Mouse (Mus musculus) limb, embryonic 12.5 days (tissue): Measurements from ENCODE around the gene Pih1d1. TPM values are rescaled to one million over a fixed set of nuclear protein-coding genes. Genes with fewer than 3 reads are reported as not detected.

Experiments
- ATAC-seq: fragments of 200-750 bp; cut with Nextera tagmentation; 2 replicates; pipeline ENCODE4 v1.8.0; 2017; ENCODE audit warnings: low read depth, moderate TSS enrichment; ENCODE audit not compliant: insufficient number of reproducible peaks, insufficient read depth, low FRiP score, low TSS enrichment
- H3K27ac ChIP-seq: fragments of 300-500 bp; sonication (generic); 2 replicates; pipeline ENCODE4 v1.5.1; 2016; ENCODE audit warnings: mild to moderate bottlenecking, moderate library complexity
- H3K27me3 ChIP-seq: fragments of 300-500 bp; sonication (generic); 2 replicates; pipeline ENCODE4 v1.6.1; 2016; ENCODE audit warnings: mild to moderate bottlenecking, moderate library complexity
- H3K36me3 ChIP-seq: fragments of 300-500 bp; sonication (generic); 2 replicates; pipeline ENCODE4 v1.6.1; 2016; ENCODE audit warnings: mild to moderate bottlenecking, moderate library complexity
- H3K4me1 ChIP-seq: fragments of 300-500 bp; sonication (generic); replicated peaks from 2 replicates; pipeline ENCODE4 v1.6.1; 2016
- H3K4me2 ChIP-seq: fragments of 300-500 bp; sonication (generic); 2 replicates; pipeline ENCODE4 v1.6.1; 2016; ENCODE audit warnings: mild to moderate bottlenecking, moderate library complexity
- H3K4me3 ChIP-seq: fragments of 300-500 bp; sonication (generic); replicated peaks from 2 replicates; pipeline ENCODE4 v1.5.1; 2016; ENCODE audit warnings: mild to moderate bottlenecking
- H3K9ac ChIP-seq: fragments of 300-500 bp; sonication (generic); replicated peaks from 2 replicates; pipeline ENCODE4 v1.6.1; 2016; ENCODE audit warnings: mild to moderate bottlenecking, moderate library complexity
- H3K9me3 ChIP-seq: fragments of 300-500 bp; sonication (generic); 2 replicates; pipeline ENCODE4 v1.6.1; 2016; ENCODE audit warnings: mild to moderate bottlenecking, moderate library complexity
- WGBS: fragments of 180-500 bp; shearing (Covaris S2); methylation state at CpG from one replicate; pipeline ENCODE4 v1.1.7; 2016; 5-methylcytosine and 5-hydroxymethylcytosine counted together
- polyA plus RNA-seq: library from polyadenylated mRNA; unstranded; fragments of >200 nt; fragmentation: Nextera tagmentation; extraction: Ambion mirVana; gene quantifications from 2 replicates; pipeline ENCODE4 v1.2.1, GENCODE M21; 2016

The Pih1d1 gene
- polyA plus RNA-seq, 1 experiment from 2014 or later: 93.0 TPM

GRCm38 (mm10) chr7:45160866-45161265 is 6.8 kb downstream of the Pih1d1 start:
- Histone ChIP-seq H3K27me3 (peaks cover 36% of the 10 kb centered on the region), H3K4me1 (peaks cover 15% of the 10 kb centered on the region; the same call in 1 of the 2 replicates), H3K4me3 (no peak overlapping the region), H3K36me3 (peaks cover 44% of the 10 kb centered on the region), H3K27ac (no peak overlapping the region), H3K4me2 (no peak overlapping the region), H3K9ac (no peak overlapping the region), H3K9me3 (no peaks in the 10 kb centered on the region)
- no peak for ATAC-seq
- WGBS: 96% methylated on average over 3 of the region's 3 CpGs

DNA sequence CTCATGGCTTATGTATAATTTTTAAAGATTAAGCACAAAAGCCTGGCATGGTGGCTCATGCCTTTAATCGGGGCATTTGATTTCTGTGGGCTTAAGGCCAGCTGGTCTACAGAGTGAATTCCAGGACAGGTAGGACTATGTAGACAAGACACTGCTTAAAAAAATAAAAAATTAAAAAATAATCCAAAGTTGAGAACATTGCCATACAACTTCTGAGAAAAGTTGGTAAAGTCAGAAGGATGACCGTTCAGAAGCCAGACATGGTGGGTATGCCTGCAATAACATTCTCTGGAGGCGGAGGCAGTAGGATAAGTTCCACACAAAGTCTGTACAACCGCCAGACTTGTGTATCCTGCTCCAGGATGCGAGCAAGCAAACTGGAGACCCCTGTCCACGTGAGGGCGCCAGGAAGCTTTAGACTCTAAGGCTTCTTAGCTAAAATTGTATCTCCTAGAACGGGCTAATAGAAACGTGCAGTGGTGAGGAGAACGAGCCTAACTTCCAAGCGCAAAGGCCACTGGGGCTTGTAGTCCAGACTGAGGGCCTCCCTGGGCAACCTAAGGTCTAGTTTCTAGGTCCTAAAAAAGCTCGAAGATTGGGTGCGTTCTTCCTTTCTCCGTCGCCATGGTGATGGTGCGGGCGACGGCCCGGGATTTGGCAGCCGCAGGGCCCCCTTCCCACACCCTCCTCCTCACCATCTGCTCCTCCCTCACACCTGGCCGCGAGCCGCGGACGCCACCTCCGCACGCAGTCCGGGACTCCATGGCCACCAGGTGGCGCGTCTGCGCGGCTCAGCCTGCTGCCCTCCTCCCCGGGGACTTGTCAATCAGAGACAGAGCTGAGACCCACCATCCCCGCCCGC is 7.7 kb downstream of the Pih1d1 start:
- Histone ChIP-seq H3K36me3 (peaks cover 39% of the 10 kb centered on the region), H3K27me3 (peaks cover 46% of the 10 kb centered on the region), H3K4me3 (peak overlapping the region; percentile 40), H3K9me3 (peaks cover 2% of the 10 kb centered on the region; the same call in 1 of the 2 replicates), H3K27ac (no peak overlapping the region), H3K4me1 (peaks cover 15% of the 10 kb centered on the region; the same call in 1 of the 2 replicates), H3K4me2 (peak overlapping the region; percentile 70), H3K9ac (no peak overlapping the region; the same call in 1 of the 2 replicates)
- peak; percentile 88 for ATAC-seq
- WGBS: 4% methylated on average over 35 of the region's 35 CpGs

DNA sequence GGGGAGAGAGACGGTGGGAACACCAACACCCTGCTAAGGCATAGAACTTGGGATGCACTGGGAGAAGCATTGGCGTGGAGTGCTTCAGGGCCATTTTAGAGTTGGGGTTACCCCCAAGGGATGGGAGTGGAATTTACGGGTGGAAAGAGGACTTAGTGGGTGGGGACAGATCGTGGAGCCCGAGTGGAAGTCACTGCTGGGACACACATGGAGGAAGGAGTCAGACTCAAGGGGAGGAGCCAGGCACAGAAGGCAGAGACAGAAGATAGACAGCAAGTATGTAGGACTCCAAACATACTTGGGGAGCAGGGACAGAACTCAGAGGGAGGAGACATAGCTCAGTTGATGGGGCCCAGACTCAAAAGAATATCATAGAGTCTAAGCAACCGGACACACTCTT is 8.4 kb downstream of the Pih1d1 start:
- Histone ChIP-seq H3K27me3 (peaks cover 53% of the 10 kb centered on the region), H3K36me3 (peaks cover 33% of the 10 kb centered on the region), H3K27ac (no peak overlapping the region), H3K4me1 (peaks cover 15% of the 10 kb centered on the region; the same call in 1 of the 2 replicates), H3K9me3 (peaks cover 3% of the 10 kb centered on the region; the same call in 1 of the 2 replicates), H3K4me2 (peak overlapping the region; percentile 70), H3K4me3 (peak overlapping the region; percentile 40), H3K9ac (no peak overlapping the region; the same call in 1 of the 2 replicates)
- WGBS: 28% methylated on average over 6 of the region's 6 CpGs
- ATAC-seq: peak; percentile 48

- H3K4me2 ChIP-seq: peak overlapping the region; percentile 70; the same call in 1 of the 2 replicates
- H3K4me1 ChIP-seq: peaks cover 15% of the 10 kb centered on the region; the same call in 1 of the 2 replicates
- H3K4me3 ChIP-seq: no peak overlapping the region
- H3K36me3 ChIP-seq: peaks cover 27% of the 10 kb centered on the region
- peaks cover 3% of the 10 kb centered on the region; the same call in 1 of the 2 replicates for H3K9me3 ChIP-seq
- H3K27me3 ChIP-seq: peaks cover 58% of the 10 kb centered on the region
- H3K9ac ChIP-seq: no peak overlapping the region; the same call in 1 of the 2 replicates
- ATAC-seq: no peak
- WGBS: 72% methylated on average over 9 of the region's 9 CpGs
- no peak overlapping the region for H3K27ac ChIP-seq
These were observed 9.0 kb downstream of the Pih1d1 start for GRCm38 (mm10) chr7:45162996-45163615.

GRCm38 (mm10) chr7:45163735-45164490 is 9.8 kb downstream of the Pih1d1 start, which contains the start of gene Slc17a7:
Gene Slc17a7, plus strand, starts transcription at chr7:45163949.
- no peak for ATAC-seq
- H3K4me1 ChIP-seq: peaks cover 15% of the 10 kb centered on the region; the same call in 1 of the 2 replicates
- H3K9me3 ChIP-seq: peaks cover 7% of the 10 kb centered on the region; the same call in 1 of the 2 replicates
- H3K27me3 ChIP-seq: peaks cover 67% of the 10 kb centered on the region
- H3K4me3 ChIP-seq: peak within 1 kb of the TSS; percentile 44
- H3K4me2 ChIP-seq: peak within 1 kb of the TSS; percentile 70
- 2% methylated on average over 41 of the region's 41 CpGs for WGBS
- no peak within 1 kb of the TSS for H3K27ac ChIP-seq
- peaks cover 19% of the 10 kb centered on the region for H3K36me3 ChIP-seq
- H3K9ac ChIP-seq: peak within 1 kb of the TSS; percentile 61

GRCm38 (mm10) chr7:45164833-45165232 is 10.7 kb downstream of the Pih1d1 start:
- Histone ChIP-seq H3K4me3 (no peak overlapping the region), H3K9me3 (peaks cover 16% of the 10 kb centered on the region), H3K4me2 (no peak overlapping the region), H3K27me3 (peaks cover 76% of the 10 kb centered on the region), H3K4me1 (peaks cover 15% of the 10 kb centered on the region; the same call in 1 of the 2 replicates), H3K9ac (no peak overlapping the region), H3K27ac (no peak overlapping the region), H3K36me3 (peaks cover 10% of the 10 kb centered on the region)
- no peak for ATAC-seq
- WGBS: 66% methylated on average over 5 of the region's 5 CpGs

DNA sequence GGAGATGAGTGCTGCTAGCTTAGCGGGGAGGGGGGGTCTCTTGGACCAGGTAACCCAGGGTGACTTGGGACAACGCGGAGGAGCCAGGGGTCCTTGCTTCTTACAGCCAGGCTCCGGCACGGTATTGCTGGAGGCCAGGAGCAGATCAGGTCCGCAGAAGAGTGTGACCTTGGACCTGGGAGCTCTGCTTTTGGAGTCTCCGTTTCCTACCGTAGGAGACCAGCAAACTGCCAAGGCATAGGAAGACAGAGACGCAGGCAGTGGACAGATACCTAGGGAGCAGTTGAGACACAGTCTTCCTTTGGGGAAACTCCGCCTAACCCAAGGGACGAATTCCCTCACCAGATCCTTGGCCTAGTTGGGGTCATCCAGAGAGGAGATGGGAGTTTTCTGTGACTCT is 11.6 kb downstream of the Pih1d1 start:
- no peak for ATAC-seq
- Histone ChIP-seq H3K27ac (no peak overlapping the region), H3K36me3 (peaks cover 1% of the 10 kb centered on the region; the same call in 1 of the 2 replicates), H3K9me3 (peaks cover 25% of the 10 kb centered on the region), H3K4me3 (no peak overlapping the region), H3K27me3 (peaks cover 84% of the 10 kb centered on the region), H3K4me2 (no peak overlapping the region), H3K9ac (no peak overlapping the region), H3K4me1 (peaks cover 15% of the 10 kb centered on the region; the same call in 1 of the 2 replicates)
- 42% methylated on average over 11 of the region's 11 CpGs for WGBS

- peaks cover 97% of the 10 kb centered on the region for H3K27me3 ChIP-seq
These were observed 12.9 kb downstream of the Pih1d1 start for GRCm38 (mm10) chr7:45166950-45167401.

GRCm38 (mm10) chr7:45167761-45168445 is 13.8 kb downstream of the Pih1d1 start:
- Histone ChIP-seq H3K4me3 (no peak overlapping the region), H3K9me3 (peaks cover 34% of the 10 kb centered on the region), H3K27me3 (peaks cover 100% of the 10 kb centered on the region), H3K9ac (no peak overlapping the region), H3K27ac (no peak overlapping the region), H3K4me1 (peaks cover 5% of the 10 kb centered on the region; the same call in 1 of the 2 replicates), H3K36me3 (no peaks in the 10 kb centered on the region), H3K4me2 (no peak overlapping the region)
- no peak for ATAC-seq
- 4% methylated on average over 19 of the region's 19 CpGs for WGBS

More at GRCm38 (mm10) chr7:45166950-45167401, 12.9 kb downstream of the Pih1d1 start:
- WGBS: 17% methylated on average over 10 of the region's 10 CpGs
- Histone ChIP-seq H3K9me3 (peaks cover 30% of the 10 kb centered on the region), H3K4me3 (no peak overlapping the region), H3K4me1 (peaks cover 11% of the 10 kb centered on the region; the same call in 1 of the 2 replicates), H3K4me2 (no peak overlapping the region), H3K27ac (no peak overlapping the region), H3K9ac (no peak overlapping the region), H3K36me3 (no peaks in the 10 kb centered on the region)
- no peak for ATAC-seq

DNA sequence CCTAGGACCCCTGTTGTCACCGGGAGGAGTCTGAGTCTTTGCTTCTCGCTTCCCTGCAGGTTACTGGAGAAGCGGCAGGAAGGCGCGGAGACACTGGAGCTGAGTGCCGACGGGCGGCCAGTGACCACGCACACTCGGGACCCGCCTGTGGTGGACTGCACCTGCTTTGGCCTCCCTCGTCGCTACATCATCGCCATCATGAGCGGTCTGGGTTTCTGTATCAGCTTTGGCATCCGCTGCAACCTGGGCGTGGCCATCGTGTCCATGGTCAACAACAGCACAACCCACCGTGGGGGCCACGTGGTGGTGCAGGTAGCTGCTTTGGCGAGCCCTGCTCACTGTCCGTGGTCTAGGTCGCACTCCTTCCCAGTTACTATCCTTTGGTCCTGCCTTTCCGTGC is 14.6 kb downstream of the Pih1d1 start:
- H3K9me3 ChIP-seq: peaks cover 36% of the 10 kb centered on the region
- no peak overlapping the region for H3K27ac ChIP-seq
- 7% methylated on average over 24 of the region's 24 CpGs for WGBS
- peaks cover 5% of the 10 kb centered on the region; the same call in 1 of the 2 replicates for H3K4me1 ChIP-seq
- H3K27me3 ChIP-seq: peaks cover 98% of the 10 kb centered on the region
- no peak overlapping the region for H3K9ac ChIP-seq
- no peaks in the 10 kb centered on the region for H3K36me3 ChIP-seq
- 0 out of 2 replicates have a peak overlapping the region, but pooled peaks have one; percentile 9 for H3K4me3 ChIP-seq
- ATAC-seq: no peak
- H3K4me2 ChIP-seq: no peak overlapping the region
